Mouse (Mus musculus): ENCODE results near the gene Ttc39b.
"Not testable (repeated sequence)": the region's sequence is repeated elsewhere in the genome, so short reads cannot be mapped to it uniquely, and the experiment has no call there.

Ttc39b gene

GRCm38 (mm10) chr4:83282424-83282823, 41.6 kb downstream of the Ttc39b start:
- ATAC-seq (ENCODE audit: insufficient number of reproducible peaks, low FRiP score, low TSS enrichment): no peak

GRCm38 (mm10) chr4:83279236-83279635, 44.8 kb downstream of the Ttc39b start:
- no peak for ATAC-seq (ENCODE audit: insufficient number of reproducible peaks, low FRiP score, low TSS enrichment)

- no peak for ATAC-seq (ENCODE audit: insufficient number of reproducible peaks, low FRiP score, low TSS enrichment)
Observed at GRCm38 (mm10) chr4:83274241-83274640, 49.8 kb downstream of the Ttc39b start.

- no peak for ATAC-seq (ENCODE audit: insufficient number of reproducible peaks, low FRiP score, low TSS enrichment)
Observed at GRCm38 (mm10) chr4:83273616-83274050, 50.4 kb downstream of the Ttc39b start.

GRCm38 (mm10) chr4:83272917-83273615, 51.0 kb downstream of the Ttc39b start:
- ATAC-seq (ENCODE audit: insufficient number of reproducible peaks, low FRiP score, low TSS enrichment): no peak

GRCm38 (mm10) chr4:83270481-83270880, 53.6 kb downstream of the Ttc39b start:
- ATAC-seq (ENCODE audit: insufficient number of reproducible peaks, low FRiP score, low TSS enrichment): no peak

- ATAC-seq (ENCODE audit: insufficient number of reproducible peaks, low FRiP score, low TSS enrichment): no peak
Observed at GRCm38 (mm10) chr4:83269614-83270013, 54.4 kb downstream of the Ttc39b start.

GRCm38 (mm10) chr4:83265926-83266692, 57.9 kb downstream of the Ttc39b start:
- ATAC-seq (ENCODE audit: insufficient number of reproducible peaks, low FRiP score, low TSS enrichment): no peak

- ATAC-seq (ENCODE audit: insufficient number of reproducible peaks, low FRiP score, low TSS enrichment): no peak
Observed at GRCm38 (mm10) chr4:83264832-83265231, 59.2 kb downstream of the Ttc39b start.

- no peak; the same call in 1 of the 2 replicates for ATAC-seq (ENCODE audit: insufficient number of reproducible peaks, low FRiP score, low TSS enrichment)
Observed at GRCm38 (mm10) chr4:83261998-83262397, 62.1 kb downstream of the Ttc39b start.

GRCm38 (mm10) chr4:83259690-83260089, 64.4 kb downstream of the Ttc39b start:
- ATAC-seq (ENCODE audit: insufficient number of reproducible peaks, low FRiP score, low TSS enrichment): no peak

- ATAC-seq (ENCODE audit: insufficient number of reproducible peaks, low FRiP score, low TSS enrichment): no peak
Observed at GRCm38 (mm10) chr4:83258273-83258672, 65.8 kb downstream of the Ttc39b start.

GRCm38 (mm10) chr4:83257279-83258260, 66.5 kb downstream of the Ttc39b start:
- ATAC-seq (ENCODE audit: insufficient number of reproducible peaks, low FRiP score, low TSS enrichment): no peak

- no peak for ATAC-seq (ENCODE audit: insufficient number of reproducible peaks, low FRiP score, low TSS enrichment)
Observed at GRCm38 (mm10) chr4:83256779-83257178, 67.3 kb downstream of the Ttc39b start.

GRCm38 (mm10) chr4:83254941-83255340, 69.1 kb downstream of the Ttc39b start:
- ATAC-seq (ENCODE audit: insufficient number of reproducible peaks, low FRiP score, low TSS enrichment): no peak

- no peak for ATAC-seq (ENCODE audit: insufficient number of reproducible peaks, low FRiP score, low TSS enrichment)
Observed at GRCm38 (mm10) chr4:83253679-83254078, 70.4 kb downstream of the Ttc39b start.

- no peak for ATAC-seq (ENCODE audit: insufficient number of reproducible peaks, low FRiP score, low TSS enrichment)
Observed at GRCm38 (mm10) chr4:83243706-83244105, 80.3 kb downstream of the Ttc39b start.

GRCm38 (mm10) chr4:83241630-83242029, 82.4 kb downstream of the Ttc39b start:
- ATAC-seq (ENCODE audit: insufficient number of reproducible peaks, low FRiP score, low TSS enrichment): peak; percentile 45; the same call in 1 of the 2 replicates

GRCm38 (mm10) chr4:83237656-83238055, 86.4 kb downstream of the Ttc39b start:
- ATAC-seq (ENCODE audit: insufficient number of reproducible peaks, low FRiP score, low TSS enrichment): no peak

- not testable (repeated sequence) for ATAC-seq (ENCODE audit: insufficient number of reproducible peaks, low FRiP score, low TSS enrichment)
Observed at GRCm38 (mm10) chr4:83235304-83235703, 88.8 kb downstream of the Ttc39b start.

All from cerebellum, adult (tissue).